Mouse (Mus musculus) lung, embryonic 15.5 days (tissue): ENCODE results near the gene Sash3. TPM values are rescaled to one million over a fixed set of nuclear protein-coding genes. Genes with fewer than 3 reads are reported as not detected.

Experiments used
- ATAC-seq: fragments of 200-750 bp; cut with Nextera tagmentation; 2 replicates; pipeline ENCODE4 v1.8.0; 2017; ENCODE audit warnings: moderate number of reproducible peaks, borderline replicate concordance; ENCODE audit not compliant: low FRiP score, low TSS enrichment; ENCODE audit errors: extremely low read depth
- H3K27ac ChIP-seq: fragments of 300-500 bp; sonication (generic); 2 replicates; pipeline ENCODE4 v1.5.1; 2015; ENCODE audit warnings: moderate library complexity, mild to moderate bottlenecking, inconsistent platforms
- H3K27me3 ChIP-seq: fragments of 300-500 bp; sonication (generic); 2 replicates; pipeline ENCODE4 v1.6.1; 2015; ENCODE audit warnings: inconsistent platforms
- H3K36me3 ChIP-seq: fragments of 300-500 bp; sonication (generic); 2 replicates; pipeline ENCODE4 v1.6.1; 2015; ENCODE audit warnings: inconsistent platforms
- H3K4me1 ChIP-seq: fragments of 300-500 bp; sonication (generic); 2 replicates; pipeline ENCODE4 v1.6.1; 2015; ENCODE audit warnings: inconsistent platforms
- H3K4me2 ChIP-seq: fragments of 300-500 bp; sonication (generic); 2 replicates; pipeline ENCODE4 v1.6.1; 2015; ENCODE audit warnings: inconsistent platforms, mild to moderate bottlenecking, moderate library complexity
- H3K4me3 ChIP-seq: fragments of 300-500 bp; sonication (generic); 2 replicates; pipeline ENCODE4 v1.5.1; 2015; ENCODE audit warnings: mild to moderate bottlenecking, inconsistent platforms
- H3K9ac ChIP-seq: fragments of 300-500 bp; sonication (generic); 2 replicates; pipeline ENCODE4 v1.6.1; 2015; ENCODE audit warnings: inconsistent platforms
- H3K9me3 ChIP-seq: fragments of 300-500 bp; sonication (generic); 2 replicates; pipeline ENCODE4 v1.6.1; 2016; ENCODE audit warnings: inconsistent platforms
- WGBS: fragments of 180-500 bp; shearing (Covaris S2); methylation state at CpG from one replicate; pipeline ENCODE4 v1.1.7; 2015; 5-methylcytosine and 5-hydroxymethylcytosine counted together
- polyA plus RNA-seq: library from polyadenylated mRNA; unstranded; fragments of >200 nt; fragmentation: Nextera tagmentation; extraction: Ambion mirVana; gene quantifications from 2 replicates; pipeline ENCODE4 v1.2.1, GENCODE M21; 2015

Sash3 gene
- polyA plus RNA-seq, 1 experiment from 2014 or later: 7.2 TPM

- ATAC-seq: no peak
- H3K27ac ChIP-seq: no peak overlapping the region
- WGBS: 56% methylated on average over 2 of the region's 2 CpGs
Observed at GRCm38 (mm10) chrX:48147226-48147625, 990 bp downstream of the Sash3 start.

GRCm38 (mm10) chrX:48147741-48148186 lies 1.5 kb downstream of the Sash3 start:
- H3K36me3 ChIP-seq: no peaks in the 10 kb centered on the region
- no peaks in the 10 kb centered on the region for H3K9me3 ChIP-seq
- no peak overlapping the region for H3K27ac ChIP-seq
- ATAC-seq: no peak
- no peak overlapping the region for H3K9ac ChIP-seq
- WGBS: 81% methylated on average over 7 of the region's 7 CpGs
- no peaks in the 10 kb centered on the region for H3K4me1 ChIP-seq
- H3K27me3 ChIP-seq: no peaks in the 10 kb centered on the region
- no peak overlapping the region for H3K4me3 ChIP-seq
- no peak overlapping the region for H3K4me2 ChIP-seq

More at GRCm38 (mm10) chrX:48147226-48147625, 990 bp downstream of the Sash3 start:
- Histone ChIP-seq H3K9me3 (no peaks in the 10 kb centered on the region), H3K27me3 (no peaks in the 10 kb centered on the region), H3K4me3 (no peak overlapping the region), H3K4me2 (no peak overlapping the region), H3K4me1 (no peaks in the 10 kb centered on the region), H3K9ac (no peak overlapping the region), H3K36me3 (no peaks in the 10 kb centered on the region)

- H3K4me1 ChIP-seq: no peaks in the 10 kb centered on the region
- no peak overlapping the region for H3K4me3 ChIP-seq
- 69% methylated on average over 7 of the region's 7 CpGs for WGBS
- H3K4me2 ChIP-seq: no peak overlapping the region
- no peak overlapping the region for H3K27ac ChIP-seq
- ATAC-seq: no peak
- no peaks in the 10 kb centered on the region for H3K27me3 ChIP-seq
- H3K9ac ChIP-seq: no peak overlapping the region
- H3K9me3 ChIP-seq: no peaks in the 10 kb centered on the region
- no peaks in the 10 kb centered on the region for H3K36me3 ChIP-seq
Observed at GRCm38 (mm10) chrX:48152106-48152505, 5.9 kb downstream of the Sash3 start.

GRCm38 (mm10) chrX:48153414-48153813 lies 7.2 kb downstream of the Sash3 start:
- 60% methylated on average over 2 of the region's 2 CpGs for WGBS
- H3K4me2 ChIP-seq: no peak overlapping the region
- no peak for ATAC-seq

GRCm38 (mm10) chrX:48153949-48154348 lies 7.7 kb downstream of the Sash3 start:
- Histone ChIP-seq H3K27ac (no peak overlapping the region), H3K36me3 (no peaks in the 10 kb centered on the region), H3K4me1 (no peaks in the 10 kb centered on the region), H3K27me3 (no peaks in the 10 kb centered on the region), H3K9ac (no peak overlapping the region), H3K4me2 (no peak overlapping the region), H3K9me3 (no peaks in the 10 kb centered on the region), H3K4me3 (no peak overlapping the region)
- WGBS: 53% methylated on average over 2 of the region's 2 CpGs
- ATAC-seq: no peak

More at GRCm38 (mm10) chrX:48153414-48153813, 7.2 kb downstream of the Sash3 start:
- Histone ChIP-seq H3K9ac (no peak overlapping the region), H3K27ac (no peak overlapping the region), H3K9me3 (no peaks in the 10 kb centered on the region), H3K27me3 (no peaks in the 10 kb centered on the region), H3K36me3 (no peaks in the 10 kb centered on the region), H3K4me1 (no peaks in the 10 kb centered on the region), H3K4me3 (no peak overlapping the region)

- WGBS: 79% methylated on average over 6 of the region's 6 CpGs
- Histone ChIP-seq H3K9ac (no peak overlapping the region), H3K4me1 (no peaks in the 10 kb centered on the region), H3K4me3 (no peak overlapping the region), H3K27ac (no peak overlapping the region), H3K36me3 (no peaks in the 10 kb centered on the region), H3K27me3 (no peaks in the 10 kb centered on the region), H3K9me3 (no peaks in the 10 kb centered on the region), H3K4me2 (no peak overlapping the region)
- no peak for ATAC-seq
Observed at GRCm38 (mm10) chrX:48155489-48155888, 9.3 kb downstream of the Sash3 start.

- ATAC-seq: no peak
- Histone ChIP-seq H3K27ac (no peak overlapping the region), H3K4me3 (no peak overlapping the region), H3K9me3 (no peaks in the 10 kb centered on the region), H3K4me2 (no peak overlapping the region), H3K4me1 (no peaks in the 10 kb centered on the region), H3K9ac (no peak overlapping the region), H3K36me3 (no peaks in the 10 kb centered on the region), H3K27me3 (no peaks in the 10 kb centered on the region)
- WGBS: 75% methylated on average over 8 of the region's 8 CpGs
Observed at GRCm38 (mm10) chrX:48157396-48157795, 11.2 kb downstream of the Sash3 start.

GRCm38 (mm10) chrX:48158229-48158919 lies 12.1 kb downstream of the Sash3 start:
- Histone ChIP-seq H3K9me3 (no peaks in the 10 kb centered on the region), H3K36me3 (no peaks in the 10 kb centered on the region), H3K4me1 (no peaks in the 10 kb centered on the region), H3K27ac (no peak overlapping the region), H3K4me3 (no peak overlapping the region), H3K4me2 (no peak overlapping the region), H3K9ac (no peak overlapping the region), H3K27me3 (no peaks in the 10 kb centered on the region)
- ATAC-seq: no peak
- WGBS: 81% methylated on average over 11 of the region's 11 CpGs

GRCm38 (mm10) chrX:48169892-48170291 lies 23.7 kb downstream of the Sash3 start:
- Histone ChIP-seq H3K36me3 (no peaks in the 10 kb centered on the region), H3K27me3 (no peaks in the 10 kb centered on the region), H3K4me2 (no peak overlapping the region), H3K9ac (no peak overlapping the region), H3K27ac (no peak overlapping the region), H3K9me3 (no peaks in the 10 kb centered on the region), H3K4me3 (no peak overlapping the region), H3K4me1 (no peaks in the 10 kb centered on the region)
- no peak for ATAC-seq
- 59% methylated on average over 1 of the region's 1 CpGs for WGBS

- Histone ChIP-seq H3K36me3 (no peaks in the 10 kb centered on the region), H3K9ac (no peak overlapping the region), H3K9me3 (no peaks in the 10 kb centered on the region), H3K27me3 (no peaks in the 10 kb centered on the region), H3K27ac (no peak overlapping the region), H3K4me1 (no peaks in the 10 kb centered on the region), H3K4me2 (no peak overlapping the region), H3K4me3 (no peak overlapping the region)
- WGBS: 64% methylated on average over 1 of the region's 1 CpGs
- ATAC-seq: no peak
Observed at GRCm38 (mm10) chrX:48170368-48170767, 24.1 kb downstream of the Sash3 start.

- WGBS: 82% methylated on average over 6 of the region's 6 CpGs
- Histone ChIP-seq H3K36me3 (no peaks in the 10 kb centered on the region), H3K9ac (no peak overlapping the region), H3K4me1 (no peaks in the 10 kb centered on the region), H3K27ac (no peak overlapping the region), H3K9me3 (no peaks in the 10 kb centered on the region), H3K4me2 (no peak overlapping the region), H3K4me3 (no peak overlapping the region), H3K27me3 (no peaks in the 10 kb centered on the region)
- ATAC-seq: no peak
Observed at GRCm38 (mm10) chrX:48181844-48182243, 35.6 kb downstream of the Sash3 start.

GRCm38 (mm10) chrX:48184703-48185102 lies 38.5 kb downstream of the Sash3 start:
- no peak overlapping the region for H3K4me3 ChIP-seq
- H3K27ac ChIP-seq: no peak overlapping the region
- no peak overlapping the region for H3K4me2 ChIP-seq
- 78% methylated on average over 3 of the region's 3 CpGs for WGBS
- H3K27me3 ChIP-seq: no peaks in the 10 kb centered on the region
- no peak overlapping the region for H3K9ac ChIP-seq
- H3K36me3 ChIP-seq: no peaks in the 10 kb centered on the region
- H3K9me3 ChIP-seq: no peaks in the 10 kb centered on the region
- no peaks in the 10 kb centered on the region for H3K4me1 ChIP-seq
- no peak for ATAC-seq

GRCm38 (mm10) chrX:48191261-48191660 lies 45.0 kb downstream of the Sash3 start:
- Histone ChIP-seq H3K9me3 (no peaks in the 10 kb centered on the region), H3K36me3 (no peaks in the 10 kb centered on the region), H3K27me3 (no peaks in the 10 kb centered on the region), H3K4me2 (no peak overlapping the region), H3K4me1 (no peaks in the 10 kb centered on the region), H3K4me3 (no peak overlapping the region), H3K9ac (no peak overlapping the region), H3K27ac (no peak overlapping the region)
- 77% methylated on average over 6 of the region's 6 CpGs for WGBS
- ATAC-seq: no peak
